Mouse (Mus musculus): Measurements from ENCODE around the gene Pde4c. TPM values are rescaled to one million over a fixed set of nuclear protein-coding genes. Genes with fewer than 3 reads are reported as not detected.

Pde4c gene
- total RNA-seq, 1 experiment: 1.6 TPM

DNA sequence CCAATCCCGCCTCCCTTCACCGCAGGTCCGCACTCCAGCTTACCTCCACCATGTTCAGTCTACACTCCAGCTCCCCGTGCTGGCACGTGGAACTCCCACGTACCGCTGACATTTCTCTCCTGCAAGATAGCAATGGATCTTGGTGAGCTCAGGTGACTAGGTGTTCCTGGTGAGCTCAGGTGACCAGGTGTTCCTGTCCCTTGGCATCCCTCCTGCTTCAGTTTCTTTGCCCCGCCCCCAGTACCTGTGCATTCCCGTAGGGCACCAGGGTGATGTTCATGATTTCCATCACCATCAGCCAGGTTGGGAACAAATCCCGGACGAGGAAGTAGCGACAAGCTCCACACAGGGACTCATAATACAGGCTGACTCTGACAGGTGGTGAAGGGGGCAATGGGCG lies 41.2 kb downstream of the Pde4c start:
- Histone ChIP-seq H3K4me3 (ENCODE audit: insufficient read depth in 1 of 2, low read depth in 1 of 2, low read length in 2 of 2, poor library complexity in 1 of 2, severe bottlenecking in 1 of 2) (no peak overlapping the region), H3K4me1 (ENCODE audit: control insufficient read depth in 2 of 2, insufficient read depth in 2 of 2, low read length in 2 of 2, poor library complexity in 1 of 2) (peaks cover 16 to 32% of the 10 kb centered on the region in 2 experiments), H3K27ac (ENCODE audit: insufficient read depth, low read depth, low read length, poor library complexity, severe bottlenecking) (no peak overlapping the region), H3K9ac (ENCODE audit: insufficient read depth, low read depth, low read length, poor library complexity, severe bottlenecking) (no peak overlapping the region), H3K36me3 (ENCODE audit: control insufficient read depth, insufficient read depth, low read length, poor library complexity, severe bottlenecking) (peaks cover 23% of the 10 kb centered on the region; the same call in 1 of the 2 replicates), H3K9me3 (ENCODE audit: control insufficient read depth, insufficient read depth, low read depth, low read length) (no peaks in the 10 kb centered on the region)
- DNase-seq (ENCODE audit: low read depth, low spot score): no peak
- TF ChIP-seq ZC3H11A (IDR thresholded peaks at IDR 0.05; ENCODE audit: borderline replicate concordance, low read depth, low read length) (no peak), ZNF384 (IDR thresholded peaks at IDR 0.05; ENCODE audit: low read depth, low read length) (no peak), HCFC1 (IDR thresholded peaks at IDR 0.05; ENCODE audit: borderline replicate concordance, insufficient read depth, low read length) (no peak), MAFK (IDR thresholded peaks at IDR 0.05; ENCODE audit: insufficient read depth, low read depth, low read length) (no peak), CHD2 (IDR thresholded peaks at IDR 0.05; ENCODE audit: low read depth, low read length) (no peak)
- in situ Hi-C loops (cut with MboI; ENCODE audit: low sequenced_read_pairs in 2 of 2, unreplicated experiment in 2 of 2): no loop called here

DNA sequence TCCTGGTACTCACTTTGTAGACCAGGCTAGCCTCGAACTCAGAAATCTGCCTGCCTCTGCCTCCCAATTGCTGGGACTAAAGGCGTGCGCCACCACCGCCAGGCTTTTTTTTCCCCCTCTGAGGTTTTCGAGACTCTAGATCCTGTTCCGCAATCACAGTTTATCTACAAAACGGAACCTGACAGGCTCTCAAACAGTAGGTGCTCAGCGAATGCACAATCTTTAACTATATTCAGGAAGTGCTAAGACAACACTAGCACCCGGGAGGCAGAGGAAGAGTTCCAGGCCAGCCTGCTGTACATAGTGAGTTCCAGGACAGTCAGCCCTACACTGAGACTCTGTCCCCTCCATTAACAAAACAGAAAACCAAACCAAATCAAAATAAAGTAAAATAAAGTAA lies 41.8 kb downstream of the Pde4c start:
- in situ Hi-C loops (cut with MboI; ENCODE audit: low sequenced_read_pairs in 2 of 2, unreplicated experiment in 2 of 2): no loop called here
- TF ChIP-seq HCFC1 (IDR thresholded peaks at IDR 0.05; ENCODE audit: borderline replicate concordance, insufficient read depth, low read length) (no peak), MAFK (IDR thresholded peaks at IDR 0.05; ENCODE audit: insufficient read depth, low read depth, low read length) (no peak), CHD2 (IDR thresholded peaks at IDR 0.05; ENCODE audit: low read depth, low read length) (no peak), ZNF384 (IDR thresholded peaks at IDR 0.05; ENCODE audit: low read depth, low read length) (no peak), ZC3H11A (IDR thresholded peaks at IDR 0.05; ENCODE audit: borderline replicate concordance, low read depth, low read length) (no peak)
- Histone ChIP-seq H3K36me3 (ENCODE audit: control insufficient read depth, insufficient read depth, low read length, poor library complexity, severe bottlenecking) (peaks cover 23% of the 10 kb centered on the region; the same call in 1 of the 2 replicates), H3K4me3 (ENCODE audit: insufficient read depth in 1 of 2, low read depth in 1 of 2, low read length in 2 of 2, poor library complexity in 1 of 2, severe bottlenecking in 1 of 2) (peak overlapping the region in 1 of 2 experiments; percentile 80; a peak in 3 of 4 replicates), H3K4me1 (ENCODE audit: control insufficient read depth in 2 of 2, insufficient read depth in 2 of 2, low read length in 2 of 2, poor library complexity in 1 of 2) (peaks cover 14 to 33% of the 10 kb centered on the region in 2 experiments), H3K9ac (ENCODE audit: insufficient read depth, low read depth, low read length, poor library complexity, severe bottlenecking) (no peak overlapping the region), H3K27ac (ENCODE audit: insufficient read depth, low read depth, low read length, poor library complexity, severe bottlenecking) (no peak overlapping the region), H3K9me3 (ENCODE audit: control insufficient read depth, insufficient read depth, low read depth, low read length) (no peaks in the 10 kb centered on the region)
- no peak for DNase-seq (ENCODE audit: low read depth, low spot score)

DNA sequence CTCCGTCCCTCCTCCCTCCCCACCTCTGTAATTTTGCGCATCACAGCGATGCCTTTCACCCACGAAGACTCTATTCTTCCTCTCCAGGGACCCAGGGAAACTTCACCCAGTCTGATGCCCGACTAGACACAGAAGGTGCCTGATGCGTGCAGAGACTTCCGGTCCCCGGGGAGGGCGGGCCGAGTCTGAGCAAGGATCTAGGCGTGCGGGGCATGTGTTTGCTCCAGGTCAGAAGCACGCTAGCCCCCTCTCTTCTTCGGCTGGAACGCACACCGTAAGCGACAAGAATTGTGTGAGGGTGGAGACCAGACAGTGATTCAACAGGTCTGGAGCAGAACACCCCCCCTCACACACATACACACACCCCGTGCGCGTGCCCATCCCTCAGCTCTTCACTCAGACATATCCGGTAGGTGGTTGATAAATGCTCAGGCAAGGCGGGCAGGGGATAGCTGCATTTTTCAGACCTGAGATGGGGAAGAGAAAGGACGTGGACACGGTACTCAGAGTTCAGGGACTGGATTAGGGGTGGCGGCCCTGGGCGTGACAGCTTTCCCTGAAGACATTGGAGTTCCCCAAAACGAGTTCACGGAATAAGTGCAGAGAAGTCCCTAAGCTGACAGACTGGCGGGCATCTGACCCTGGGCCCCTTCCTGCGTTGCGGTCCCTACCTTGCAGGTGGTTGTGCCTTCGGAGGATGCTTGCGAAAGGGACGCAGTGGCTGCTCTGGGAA lies 42.5 kb downstream of the Pde4c start:
- no peak overlapping the region for H3K27ac ChIP-seq (ENCODE audit: insufficient read depth, low read depth, low read length, poor library complexity, severe bottlenecking)
- in situ Hi-C loops (cut with MboI; ENCODE audit: low sequenced_read_pairs in 2 of 2, unreplicated experiment in 2 of 2): no loop called here
- no peak for DNase-seq (ENCODE audit: low read depth, low spot score)

DNA sequence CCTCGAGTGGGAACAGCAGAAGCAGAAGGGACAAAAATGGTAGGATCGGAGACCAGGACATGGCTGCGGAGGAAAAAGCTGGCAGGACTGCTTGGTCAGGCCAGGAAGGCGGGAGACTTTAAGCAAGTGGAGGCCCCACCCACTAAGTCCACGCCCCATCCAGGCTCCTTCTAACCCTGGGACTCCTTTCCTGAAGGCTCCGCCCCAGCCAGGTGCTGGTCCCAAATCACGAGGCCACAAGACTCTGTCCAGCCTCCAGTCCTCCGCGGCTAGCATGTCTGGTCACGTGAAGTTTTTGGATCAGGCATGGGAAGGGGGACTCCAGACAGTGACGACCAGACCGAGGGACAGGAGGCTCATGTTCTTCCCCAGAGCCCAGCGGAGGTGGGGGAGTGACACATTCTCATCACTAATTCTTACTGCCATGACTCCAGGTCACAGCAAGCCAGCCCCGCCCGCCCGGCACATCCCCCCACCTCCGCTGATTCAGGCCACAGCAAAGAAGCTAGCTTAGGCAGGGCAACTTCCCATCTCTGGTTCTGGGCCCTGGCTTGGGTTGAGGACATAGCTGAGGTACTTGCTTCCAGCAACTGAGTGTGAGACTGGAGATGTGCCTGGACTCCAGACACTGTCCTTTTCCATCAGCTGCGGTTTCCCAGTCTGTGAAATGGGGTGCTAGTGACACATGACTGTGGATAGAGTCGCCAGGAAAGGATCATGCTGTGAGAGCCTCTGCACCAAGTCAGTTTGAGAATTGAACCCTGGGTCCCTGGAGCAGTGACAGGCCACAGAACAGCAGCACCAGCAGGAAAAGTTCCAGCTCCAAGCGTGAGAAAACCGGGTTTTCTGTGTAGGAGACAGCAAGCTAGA lies 43.3 kb downstream of the Pde4c start:
- peak; percentile 86 for DNase-seq (ENCODE audit: low read depth, low spot score)
- Histone ChIP-seq H3K4me3 (ENCODE audit: insufficient read depth in 1 of 2, low read depth in 1 of 2, low read length in 2 of 2, poor library complexity in 1 of 2, severe bottlenecking in 1 of 2) (peak overlapping the region; percentile 77 to 80), H3K9ac (ENCODE audit: insufficient read depth, low read depth, low read length, poor library complexity, severe bottlenecking) (peak overlapping the region; percentile 79), H3K4me1 (ENCODE audit: control insufficient read depth in 2 of 2, insufficient read depth in 2 of 2, low read length in 2 of 2, poor library complexity in 1 of 2) (peaks cover 8 to 39% of the 10 kb centered on the region in 2 experiments), H3K9me3 (ENCODE audit: control insufficient read depth, insufficient read depth, low read depth, low read length) (no peaks in the 10 kb centered on the region), H3K27ac (ENCODE audit: insufficient read depth, low read depth, low read length, poor library complexity, severe bottlenecking) (no peak overlapping the region; the same call in 1 of the 2 replicates), H3K36me3 (ENCODE audit: control insufficient read depth, insufficient read depth, low read length, poor library complexity, severe bottlenecking) (peaks cover 37% of the 10 kb centered on the region; the same call in 1 of the 2 replicates)
- in situ Hi-C loops (cut with MboI; ENCODE audit: low sequenced_read_pairs in 2 of 2, unreplicated experiment in 2 of 2): no loop called here
- TF ChIP-seq MAFK (IDR thresholded peaks at IDR 0.05; ENCODE audit: insufficient read depth, low read depth, low read length) (no peak), ZC3H11A (IDR thresholded peaks at IDR 0.05; ENCODE audit: borderline replicate concordance, low read depth, low read length) (no peak), CHD2 (IDR thresholded peaks at IDR 0.05; ENCODE audit: low read depth, low read length) (no peak), HCFC1 (IDR thresholded peaks at IDR 0.05; ENCODE audit: borderline replicate concordance, insufficient read depth, low read length) (no peak), ZNF384 (IDR thresholded peaks at IDR 0.05; ENCODE audit: low read depth, low read length) (no peak)

More for the DNA sequence above, 42.5 kb downstream of the Pde4c start:
- H3K9me3 ChIP-seq (ENCODE audit: control insufficient read depth, insufficient read depth, low read depth, low read length): no peaks in the 10 kb centered on the region
- H3K4me1 ChIP-seq (ENCODE audit: control insufficient read depth in 2 of 2, insufficient read depth in 2 of 2, low read length in 2 of 2, poor library complexity in 1 of 2): peaks cover 14 to 37% of the 10 kb centered on the region in 2 experiments
- no peak for TF ChIP-seq ZNF384 (IDR thresholded peaks at IDR 0.05; ENCODE audit: low read depth, low read length)
- no peak for TF ChIP-seq CHD2 (IDR thresholded peaks at IDR 0.05; ENCODE audit: low read depth, low read length)
- no peak for TF ChIP-seq ZC3H11A (IDR thresholded peaks at IDR 0.05; ENCODE audit: borderline replicate concordance, low read depth, low read length)
- TF ChIP-seq MAFK (IDR thresholded peaks at IDR 0.05; ENCODE audit: insufficient read depth, low read depth, low read length): no peak
- TF ChIP-seq HCFC1 (IDR thresholded peaks at IDR 0.05; ENCODE audit: borderline replicate concordance, insufficient read depth, low read length): no peak
- peaks cover 29% of the 10 kb centered on the region; the same call in 1 of the 2 replicates for H3K36me3 ChIP-seq (ENCODE audit: control insufficient read depth, insufficient read depth, low read length, poor library complexity, severe bottlenecking)
- peak overlapping the region; percentile 79 for H3K9ac ChIP-seq (ENCODE audit: insufficient read depth, low read depth, low read length, poor library complexity, severe bottlenecking)
- peak overlapping the region; percentile 77 to 80 for H3K4me3 ChIP-seq (ENCODE audit: insufficient read depth in 1 of 2, low read depth in 1 of 2, low read length in 2 of 2, poor library complexity in 1 of 2, severe bottlenecking in 1 of 2)

Measured in ES-E14 (cell line).